ENCODE assay signal across 20 mouse cellular contexts in genomic region chr16:21877735-21878134, GRCm38 (mm10).
"Had no signal": no experiment of that assay in that cellular context is flagged by ENCODE, and none has a peak within 500 bp of the region (broad histone marks: within the 10 kb centered on the region; RNA-seq: fewer than 3 reads in every experiment).

No protein-coding gene starts in this region.

- DNase-seq: liver, embryonic 13.5 days; liver, postnatal 0 days; lung, adult 2 months; lung, postnatal 14 days; lung, postnatal 36 days; midbrain, embryonic 14.5 days; right cerebral cortex, postnatal 14 days; thymus, adult 2 months; thymus, postnatal 25 days; thymus, postnatal 4 days had no signal

- H3K27ac ChIP-seq: liver, embryonic 13.5 days; liver, embryonic 15.5 days; lung, embryonic 15.5 days; macrophage; midbrain, embryonic 12.5 days; stomach, embryonic 15.5 days; stomach, postnatal 0 days had no signal

- H3K4me1 ChIP-seq: liver, embryonic 13.5 days; liver, embryonic 15.5 days; lung, embryonic 15.5 days; megakaryocyte, embryonic 14.5 days; stomach, embryonic 15.5 days had no signal

- H3K27me3 ChIP-seq: liver, embryonic 13.5 days; liver, embryonic 15.5 days; lung, embryonic 15.5 days; midbrain, embryonic 12.5 days; stomach, embryonic 15.5 days had no signal

- H3K4me2 ChIP-seq: liver, embryonic 11.5 days; liver, embryonic 13.5 days; liver, embryonic 15.5 days; lung, embryonic 15.5 days; midbrain, embryonic 12.5 days; stomach, embryonic 15.5 days had no signal

- ATAC-seq: liver, postnatal 0 days; lung, postnatal 0 days; midbrain, embryonic 16.5 days had no signal

- H3K4me3 ChIP-seq: liver, embryonic 13.5 days; liver, embryonic 15.5 days; lung, embryonic 15.5 days; megakaryocyte, embryonic 14.5 days; midbrain, embryonic 12.5 days; stomach, embryonic 15.5 days had no signal

- H3K36me3 ChIP-seq: liver, embryonic 13.5 days; liver, embryonic 15.5 days; lung, embryonic 15.5 days; midbrain, embryonic 12.5 days; stomach, embryonic 15.5 days had no signal

- H3K9ac ChIP-seq: liver, embryonic 13.5 days; liver, embryonic 15.5 days; liver, postnatal 0 days; lung, embryonic 15.5 days; midbrain, embryonic 12.5 days; stomach, embryonic 15.5 days had no signal

- H3K9me3 ChIP-seq: liver, embryonic 13.5 days; liver, embryonic 15.5 days; lung, embryonic 15.5 days; megakaryocyte, embryonic 14.5 days; midbrain, embryonic 12.5 days; stomach, embryonic 15.5 days had no signal
